Mouse (Mus musculus): ENCODE measurements around the gene Kif26a.

Gene Kif26a

DNA sequence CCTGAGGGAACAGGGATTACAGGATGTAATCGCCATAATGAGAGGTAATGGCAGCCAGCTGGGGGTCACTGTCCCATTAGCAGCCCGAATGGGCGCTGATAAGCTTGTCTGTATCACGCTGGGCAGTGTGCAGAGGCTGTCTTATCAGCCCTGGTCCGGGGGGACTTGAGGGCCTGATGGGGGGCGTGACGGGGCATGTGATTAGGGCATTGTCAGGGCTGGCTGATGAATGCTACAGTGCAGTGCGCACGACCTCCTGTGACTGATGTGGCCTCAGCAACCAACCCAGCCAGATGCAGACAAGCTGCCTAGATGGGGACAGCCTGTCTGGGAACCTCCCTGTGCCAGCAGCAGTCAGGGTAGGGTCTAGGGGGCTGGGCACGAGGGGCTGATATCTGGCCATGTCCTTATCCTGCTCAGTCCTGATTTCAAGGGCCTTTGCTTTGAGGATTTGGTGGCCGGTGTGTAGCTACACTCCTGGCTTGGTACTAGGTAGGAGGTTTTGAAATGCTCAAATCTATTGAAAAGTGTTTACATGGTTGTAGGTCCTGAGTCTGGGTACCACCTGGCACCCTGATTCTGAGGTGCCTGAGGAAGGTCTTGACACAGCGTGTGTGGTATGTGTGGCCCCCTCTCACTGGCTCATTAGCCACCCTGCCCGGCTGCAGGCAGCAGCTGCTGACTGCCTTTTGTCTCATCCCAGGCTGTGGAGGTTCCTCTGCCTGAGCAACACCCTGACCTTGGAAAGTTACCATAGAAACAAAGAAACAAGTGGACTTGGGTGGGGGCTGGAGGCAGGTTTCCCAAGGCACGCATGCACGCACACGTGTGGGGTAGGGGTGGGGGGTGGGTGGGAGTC is 18.2 kb downstream of the Kif26a start:
- in situ Hi-C loops (cut with MboI, MseI) = no loop called here

DNA sequence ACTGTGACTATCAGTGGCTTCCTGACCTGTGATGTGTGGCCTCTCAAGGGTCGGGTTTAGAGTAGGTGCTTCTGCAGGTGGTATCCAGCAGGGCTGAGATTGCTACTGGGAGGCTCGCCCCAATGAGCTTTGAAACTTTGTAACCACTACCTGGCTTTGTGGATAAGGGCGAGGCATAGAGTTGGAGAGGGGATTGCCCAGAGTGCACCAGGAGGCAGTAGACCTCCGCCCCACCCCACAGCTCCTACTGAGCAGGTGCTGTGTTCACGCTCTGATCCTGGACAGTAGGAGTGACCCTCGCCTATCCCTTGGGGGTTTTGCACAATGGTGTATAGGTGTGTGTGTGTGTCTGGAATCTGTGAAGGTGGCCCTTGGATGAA is 18.8 kb downstream of the Kif26a start:
- in situ Hi-C loops (cut with MboI, MseI) = no loop called here

DNA sequence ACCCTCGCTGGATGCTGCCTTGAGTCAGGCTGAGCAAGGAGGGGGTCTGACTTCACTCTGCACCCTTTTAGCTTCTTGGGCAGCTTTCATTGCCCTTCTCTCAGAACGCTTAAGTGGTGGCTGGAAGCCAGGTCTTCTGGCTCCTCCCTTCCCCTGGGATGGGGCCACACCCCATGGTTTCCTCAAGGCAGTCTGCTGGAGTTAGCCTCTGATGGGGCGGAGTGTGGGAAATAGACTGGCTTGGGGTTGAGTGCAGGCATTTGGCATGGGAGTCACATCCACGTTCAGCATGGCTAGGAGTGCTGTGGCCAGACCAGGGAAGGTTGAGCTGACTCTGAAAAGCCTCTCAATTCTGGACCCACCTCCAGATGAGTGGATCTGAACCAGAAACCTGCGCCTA is 23.2 kb downstream of the Kif26a start:
- in situ Hi-C loops (cut with MboI, MseI) = no loop called here

DNA sequence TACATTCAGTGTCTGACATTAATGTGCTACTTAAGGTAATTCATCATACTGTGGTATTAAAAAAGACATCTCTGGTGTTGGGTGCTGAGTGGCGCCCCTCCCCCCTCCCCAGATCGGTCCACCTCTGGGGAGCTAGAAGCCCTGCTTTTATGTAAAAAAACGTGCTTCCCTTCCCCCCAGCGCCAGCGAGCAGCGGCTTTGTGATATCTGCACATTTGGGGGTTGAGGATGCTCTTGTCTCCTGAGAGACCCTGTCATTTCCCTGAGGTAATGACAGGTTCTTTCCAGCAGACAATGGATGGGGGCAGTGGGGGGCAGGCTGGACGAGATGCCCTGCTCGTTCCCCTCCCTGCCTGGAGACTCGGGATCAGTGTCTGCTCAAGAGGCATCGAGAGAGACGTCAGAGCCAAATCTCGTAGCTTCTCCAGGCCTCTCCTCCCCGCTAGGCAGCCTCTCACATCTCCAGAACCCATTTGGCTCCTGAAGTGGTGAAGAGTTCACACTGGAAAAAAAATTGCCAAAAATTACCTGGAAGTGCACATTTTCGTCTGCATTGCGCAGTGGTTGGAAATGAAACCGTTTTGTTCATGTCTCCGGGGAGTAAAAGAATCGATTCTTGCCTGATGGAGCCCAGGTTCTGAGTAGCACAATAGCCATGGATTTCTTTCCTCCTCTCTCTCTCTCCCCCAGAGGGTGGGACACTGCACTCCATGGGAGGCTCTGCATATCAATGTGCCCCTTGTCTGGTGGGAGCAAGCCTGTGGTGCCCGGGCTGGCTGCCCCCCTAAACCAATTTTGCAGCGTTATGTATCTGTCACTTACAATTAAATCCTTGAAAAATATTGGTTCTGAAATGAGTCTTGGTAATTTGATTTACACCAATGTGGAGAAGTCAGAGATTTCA is 24.9 kb downstream of the Kif26a start:
- in situ Hi-C loops (cut with MboI, MseI) = no loop called here

DNA sequence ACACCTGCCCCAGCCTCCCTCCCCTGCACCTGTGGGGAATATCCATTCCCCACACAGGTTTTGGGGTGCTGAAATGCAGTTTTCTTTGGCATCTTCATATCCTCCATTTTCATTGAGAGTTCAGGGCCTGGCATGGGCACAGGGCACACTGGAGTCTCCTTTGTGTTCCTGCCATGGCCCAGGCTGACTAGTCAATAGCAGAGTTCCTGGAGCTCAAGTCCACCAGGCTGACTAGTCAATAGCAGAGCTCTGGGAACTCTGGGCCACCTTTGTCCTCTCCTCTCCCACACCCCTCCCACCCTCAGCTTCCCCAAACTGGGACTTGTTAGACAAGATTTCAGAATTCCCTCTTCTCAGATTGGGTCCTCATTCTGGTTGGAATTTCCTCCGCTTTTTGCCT is 25.6 kb downstream of the Kif26a start:
- in situ Hi-C loops (cut with MboI, MseI) = no loop called here

DNA sequence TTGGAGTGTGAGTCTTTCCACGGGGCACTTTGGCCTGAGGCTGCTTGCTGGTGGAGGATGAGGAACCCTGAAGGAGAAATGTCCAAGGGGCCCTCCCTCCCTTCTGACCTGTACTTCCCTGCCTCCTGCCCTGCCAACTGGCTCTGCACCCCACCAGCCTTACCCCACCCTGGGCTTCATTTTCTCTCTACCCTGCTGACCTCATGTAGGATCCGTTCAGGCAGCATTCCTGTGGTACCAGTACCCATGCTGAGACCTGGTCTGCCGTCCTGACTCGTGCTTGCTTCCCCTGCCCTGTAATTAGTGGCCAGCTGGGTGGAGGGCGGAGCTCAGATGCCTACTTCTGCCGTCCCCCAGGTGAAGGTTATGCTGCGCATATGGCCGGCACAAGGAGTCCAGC is 26.2 kb downstream of the Kif26a start:
- in situ Hi-C loops (cut with MboI, MseI) = no loop called here

DNA sequence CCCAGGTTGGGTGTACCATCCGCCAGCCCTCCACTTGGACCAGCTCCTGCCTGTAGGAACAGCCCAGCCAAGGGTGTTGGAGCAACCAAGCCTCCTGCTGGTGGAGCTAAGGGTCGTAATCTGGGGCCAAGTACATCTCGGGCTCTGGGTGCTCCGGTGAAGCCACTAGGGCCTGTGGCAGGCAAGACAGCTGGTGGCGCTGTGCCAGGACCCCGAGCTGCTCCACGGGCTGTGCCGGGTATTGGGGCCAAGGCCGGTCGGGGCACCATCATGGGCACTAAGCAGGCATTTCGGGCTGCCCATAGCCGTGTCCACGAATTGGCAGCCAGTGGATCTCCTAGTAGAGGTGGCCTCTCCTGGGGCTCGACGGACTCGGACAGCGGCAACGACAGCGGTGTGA is 31.7 kb downstream of the Kif26a start:
- in situ Hi-C loops (cut with MboI, MseI) = no loop called here

DNA sequence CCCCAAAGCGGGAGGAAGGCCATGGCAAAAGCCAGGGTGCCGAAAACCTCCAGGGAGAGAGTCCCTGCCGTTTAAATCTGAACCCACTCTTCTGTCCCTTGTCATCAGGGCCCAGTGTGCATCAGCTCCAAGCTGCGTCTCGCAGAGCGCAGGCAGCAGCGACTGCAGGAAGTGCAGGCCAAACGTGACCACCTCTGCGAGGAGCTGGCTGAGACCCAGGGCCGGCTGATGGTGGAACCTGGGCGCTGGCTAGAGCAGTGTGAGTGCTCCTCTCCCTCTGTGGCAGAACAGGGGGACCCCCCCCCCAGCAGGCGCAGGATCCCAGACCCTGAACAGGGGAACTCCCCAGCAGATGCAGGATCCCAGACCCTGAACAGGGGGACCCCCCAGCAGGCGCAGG is 33.7 kb downstream of the Kif26a start:
- in situ Hi-C loops (cut with MboI, MseI) = no loop called here

DNA sequence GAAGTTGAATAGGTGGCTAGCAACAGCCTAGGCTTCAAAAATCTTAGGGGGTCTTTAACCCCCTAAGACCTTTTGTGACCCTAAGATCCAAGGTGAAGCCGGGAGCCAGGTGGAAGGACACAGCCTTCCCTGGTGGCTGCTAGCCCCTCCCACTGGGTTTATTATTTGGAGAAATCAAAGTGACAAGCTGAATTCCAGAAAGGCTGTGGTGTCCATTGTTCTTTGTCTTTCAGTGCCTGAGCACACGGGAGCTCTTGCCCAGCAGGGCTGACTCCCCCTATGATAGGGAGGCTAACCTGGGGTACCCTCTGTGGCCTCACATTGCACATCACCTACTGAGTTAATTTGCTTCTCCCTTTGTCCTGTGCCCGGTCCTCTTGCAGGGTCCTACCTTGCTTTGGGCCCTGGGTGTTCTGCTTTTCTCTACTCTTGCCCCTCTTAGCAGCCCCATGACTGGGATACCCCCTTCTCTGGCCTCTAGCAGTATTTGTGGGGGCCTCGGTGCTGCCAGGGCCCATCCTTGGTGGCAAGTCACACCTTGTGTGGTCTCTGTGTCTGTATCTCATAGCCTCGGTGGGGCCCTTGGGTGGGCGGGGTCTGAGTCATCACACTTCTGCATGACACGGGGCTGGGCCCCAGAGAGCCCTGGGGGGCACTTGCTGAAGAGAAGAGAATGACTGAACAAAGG is 36.1 kb downstream of the Kif26a start:
- in situ Hi-C loops (cut with MboI, MseI) = no loop called here

DNA sequence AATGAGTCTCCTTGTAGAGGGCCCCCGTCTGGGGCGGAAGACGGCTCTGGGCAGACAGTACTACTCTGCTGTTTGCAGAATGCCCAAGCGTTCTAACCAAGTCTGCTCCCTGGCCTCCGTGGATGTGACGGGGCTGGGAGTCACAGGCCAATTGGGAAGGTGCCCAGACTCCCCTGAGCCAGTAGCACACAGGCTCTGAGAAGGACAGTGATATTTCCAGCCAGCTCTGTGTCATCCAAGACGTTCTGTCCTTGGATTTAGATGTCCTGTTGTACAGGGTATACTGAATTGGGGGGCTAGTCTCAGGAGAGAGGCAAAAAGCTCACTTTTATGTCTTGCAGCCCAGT is 36.6 kb downstream of the Kif26a start:
- in situ Hi-C loops (cut with MboI, MseI) = no loop called here

DNA sequence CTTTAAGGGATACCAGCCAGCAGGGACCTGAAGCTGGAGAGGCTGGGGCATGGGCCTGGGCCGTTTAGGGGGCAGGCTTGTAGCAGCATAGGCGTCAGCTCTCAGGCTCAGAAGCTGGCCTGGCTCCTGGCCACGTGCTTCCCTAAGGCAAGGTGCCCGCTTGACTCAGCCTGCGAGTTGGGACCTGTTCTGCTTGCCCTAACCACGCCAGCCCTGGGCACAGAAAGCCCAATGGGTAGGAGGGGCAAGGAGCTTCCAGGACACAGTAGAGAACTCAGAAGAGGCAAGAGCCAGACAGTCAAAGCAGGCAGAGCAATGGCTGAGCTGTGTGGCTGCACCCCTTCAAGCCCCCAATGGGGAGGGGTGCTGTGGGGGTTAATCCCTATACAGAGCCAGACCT is 37.7 kb downstream of the Kif26a start:
- in situ Hi-C loops (cut with MboI, MseI) = no loop called here

DNA sequence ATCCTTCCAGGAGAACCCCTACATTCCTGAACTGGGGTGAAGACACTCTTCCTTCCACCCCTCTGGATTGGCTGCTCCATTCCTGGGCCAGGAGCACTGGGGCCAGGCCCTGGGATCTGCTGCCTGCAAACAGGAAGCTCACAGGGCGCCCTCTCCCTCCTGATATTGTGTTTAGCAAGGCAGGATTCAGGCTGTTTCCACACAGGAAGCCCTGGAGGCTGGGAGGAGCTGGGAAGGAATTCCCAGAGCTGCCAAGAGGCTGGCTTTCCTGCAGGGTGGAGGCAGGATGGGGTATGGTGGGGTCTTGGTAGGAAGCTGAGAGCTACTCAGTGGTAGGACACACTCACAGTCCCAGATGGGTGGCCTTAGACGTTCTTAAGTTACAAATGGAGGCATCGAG is 38.4 kb downstream of the Kif26a start:
- in situ Hi-C loops (cut with MboI, MseI) = no loop called here

DNA sequence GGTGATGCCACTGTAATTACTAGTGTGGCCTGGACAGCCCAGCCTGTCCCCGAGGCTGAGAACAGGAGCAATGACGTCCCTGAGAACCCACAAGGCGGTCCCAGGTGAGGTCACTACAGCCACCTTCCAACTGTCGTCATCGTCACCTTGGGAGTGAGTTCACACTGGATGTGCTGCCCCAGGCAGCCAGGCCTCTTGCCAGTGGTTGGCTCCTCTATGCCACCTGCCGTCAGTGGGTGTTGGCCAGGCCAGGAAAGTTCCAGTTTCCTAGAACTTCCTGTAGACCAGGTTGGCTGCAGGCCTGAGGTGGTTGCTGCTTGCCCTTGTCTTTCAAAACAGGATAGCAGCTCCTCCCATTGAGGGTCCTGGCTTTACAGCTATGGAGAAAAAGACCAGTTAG is 40.9 kb downstream of the Kif26a start:
- in situ Hi-C loops (cut with MboI, MseI) = no loop called here

DNA sequence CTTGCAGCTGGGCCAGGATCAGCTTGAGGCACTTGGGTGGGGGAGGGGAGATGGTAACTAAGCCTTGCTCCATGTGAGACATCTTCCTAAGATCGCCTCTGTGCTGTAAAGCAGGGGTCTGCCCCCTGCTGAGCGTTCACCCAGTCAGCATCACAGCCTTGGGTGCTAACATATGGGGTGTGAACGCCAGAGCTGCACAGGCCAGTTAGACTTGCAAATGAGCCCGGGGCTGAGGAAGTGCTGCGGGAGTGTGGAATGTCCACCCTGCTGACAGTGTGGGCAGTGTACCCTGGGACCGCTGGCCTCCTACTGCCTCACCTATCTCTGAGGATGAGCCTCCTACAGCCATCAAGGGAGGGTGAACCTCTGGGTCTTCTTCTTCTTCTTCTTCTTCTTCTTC is 45.7 kb downstream of the Kif26a start:
- in situ Hi-C loops (cut with MboI, MseI) = no loop called here

DNA sequence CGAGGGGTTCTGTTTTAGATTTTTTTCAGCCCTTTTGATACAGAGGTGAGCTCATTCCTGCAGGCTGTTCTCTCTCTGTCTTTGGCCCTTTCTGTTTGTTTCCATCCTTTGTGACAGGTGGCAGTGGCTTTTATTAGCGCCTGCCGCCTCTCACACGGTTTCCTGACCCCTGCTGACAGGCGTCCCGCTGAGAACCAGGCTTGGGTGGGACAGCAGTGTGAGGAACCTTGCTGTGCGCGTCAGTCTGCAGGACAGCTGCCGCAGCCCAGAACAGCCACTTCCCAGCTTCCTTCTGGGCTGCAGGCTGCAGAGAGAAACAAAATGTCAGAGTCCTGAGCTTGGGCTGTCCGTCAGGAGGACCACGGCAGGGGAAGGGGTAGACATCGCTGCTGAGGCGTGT is 49.0 kb downstream of the Kif26a start:
- in situ Hi-C loops (cut with MboI, MseI) = no loop called here

DNA sequence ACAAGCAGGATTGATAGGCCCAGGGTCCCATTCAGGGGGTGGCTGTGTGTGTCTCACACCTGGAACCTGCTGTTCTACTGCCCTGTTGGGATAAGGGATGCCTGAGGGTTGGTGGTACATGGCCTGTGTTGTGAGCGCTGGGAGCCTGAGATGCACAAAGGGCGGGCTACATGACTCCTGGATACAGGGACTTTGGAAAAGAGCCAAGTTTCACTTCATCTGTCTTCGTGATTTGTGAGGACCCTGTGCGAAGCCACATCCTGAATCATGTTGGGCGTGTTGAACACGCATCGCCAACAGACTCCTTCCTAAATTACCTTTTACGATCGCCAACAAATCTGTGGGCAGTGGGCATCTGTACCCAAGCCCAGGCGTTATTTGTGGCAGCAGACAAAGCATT is 50.6 kb downstream of the Kif26a start:
- in situ Hi-C loops (cut with MboI, MseI) = no loop called here

DNA sequence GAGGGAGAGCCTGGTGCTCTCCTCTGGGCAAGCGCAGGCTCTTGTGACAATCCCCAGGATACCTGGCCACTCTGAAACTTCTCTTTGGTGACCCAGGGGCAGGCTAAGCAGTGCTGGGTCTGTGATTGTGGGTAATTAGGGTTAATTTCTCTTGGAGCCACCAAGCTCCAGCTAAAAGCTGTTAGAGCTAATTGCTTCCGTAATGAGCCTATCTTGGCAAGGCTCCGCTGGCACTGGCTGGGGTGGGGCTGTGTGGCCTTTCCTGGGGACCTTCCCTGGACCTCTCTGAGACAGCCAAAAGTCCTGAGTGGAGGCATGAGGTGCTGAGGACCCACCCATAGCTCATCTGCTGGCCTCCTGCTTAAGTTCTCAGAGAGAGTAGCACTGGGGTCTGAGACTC is 53.4 kb downstream of the Kif26a start:
- in situ Hi-C loops (cut with MboI, MseI) = no loop called here

DNA sequence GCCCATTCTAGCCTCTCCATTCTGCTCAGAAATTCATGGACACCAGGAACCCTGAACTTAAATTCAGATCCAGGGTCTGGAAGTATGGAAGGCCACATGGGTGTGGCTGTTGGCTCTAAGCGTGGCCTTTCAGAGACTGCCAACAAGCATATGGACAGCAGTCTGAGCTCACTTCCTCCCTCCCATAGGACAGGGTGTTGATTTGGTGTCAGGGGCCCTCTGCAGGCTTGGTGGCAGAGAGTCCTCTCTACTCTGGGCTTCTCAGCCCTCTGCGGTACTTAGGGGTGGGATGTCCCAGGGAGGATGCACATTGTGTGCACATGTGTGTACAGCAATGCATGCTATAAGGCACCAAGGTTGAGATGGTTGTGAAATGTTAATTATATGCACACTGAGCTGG is 54.0 kb downstream of the Kif26a start:
- in situ Hi-C loops (cut with MboI, MseI) = no loop called here

DNA sequence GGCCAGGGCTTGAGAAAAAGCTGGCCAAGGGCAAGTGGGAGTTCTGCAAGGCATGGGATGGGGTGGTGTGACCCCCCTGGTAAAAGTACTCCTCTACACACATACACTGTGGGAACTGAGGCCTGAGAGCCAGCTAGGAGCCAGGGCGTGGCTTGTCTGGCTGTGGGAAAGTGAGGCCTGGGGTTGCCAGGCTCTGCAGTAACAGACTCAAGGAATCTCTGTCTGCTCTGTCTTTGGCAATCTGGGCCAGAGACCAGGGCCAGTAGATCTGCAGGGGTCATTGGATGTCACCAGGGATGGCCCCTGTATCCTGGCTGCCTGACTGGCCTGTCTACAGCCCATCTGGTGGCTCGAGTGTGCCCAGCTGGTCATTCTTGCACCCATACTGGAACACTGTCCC is 61.2 kb downstream of the Kif26a start:
- in situ Hi-C loops (cut with MboI, MseI) = no loop called here

DNA sequence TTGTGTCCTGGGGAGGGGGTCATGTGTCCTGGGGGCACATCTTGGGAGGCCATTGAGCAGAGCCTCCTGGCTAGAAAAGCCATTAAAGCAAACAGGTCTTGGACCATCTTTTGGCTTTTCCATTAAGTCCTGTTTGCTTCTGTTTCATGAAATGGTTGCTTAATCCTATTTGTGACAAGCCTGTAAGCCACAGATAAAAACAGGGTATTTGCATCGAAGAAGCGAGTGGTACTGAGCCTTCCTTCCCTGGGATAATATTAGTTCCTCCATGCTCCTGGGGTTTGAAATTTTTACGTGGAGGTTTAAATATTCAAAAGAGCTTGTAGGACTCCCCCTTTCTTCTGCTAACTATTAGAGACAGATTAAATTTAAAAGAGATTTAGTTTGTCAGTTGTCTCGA is 61.7 kb downstream of the Kif26a start:
- in situ Hi-C loops (cut with MboI, MseI) = no loop called here

DNA sequence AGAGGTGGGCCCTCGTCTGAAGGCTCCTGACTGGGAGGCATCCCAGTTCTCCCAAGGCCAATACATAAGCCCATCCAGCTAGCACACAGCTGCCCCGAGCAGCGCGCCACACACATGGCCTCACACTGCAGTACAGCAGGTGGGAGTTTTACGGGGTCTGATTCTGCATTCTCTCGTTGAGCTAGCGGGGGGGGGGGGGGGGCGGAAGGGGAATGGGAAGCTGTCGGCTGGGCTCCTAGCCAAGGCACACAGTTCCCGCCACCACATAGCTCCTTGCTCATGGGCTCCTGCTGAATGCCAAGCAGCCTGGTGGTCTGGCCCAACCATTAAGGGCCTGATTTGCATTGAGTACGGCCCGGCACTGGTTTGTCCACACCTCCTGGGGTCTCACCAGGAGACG is 64.6 kb downstream of the Kif26a start:
- in situ Hi-C loops (cut with MboI, MseI) = no loop called here

DNA sequence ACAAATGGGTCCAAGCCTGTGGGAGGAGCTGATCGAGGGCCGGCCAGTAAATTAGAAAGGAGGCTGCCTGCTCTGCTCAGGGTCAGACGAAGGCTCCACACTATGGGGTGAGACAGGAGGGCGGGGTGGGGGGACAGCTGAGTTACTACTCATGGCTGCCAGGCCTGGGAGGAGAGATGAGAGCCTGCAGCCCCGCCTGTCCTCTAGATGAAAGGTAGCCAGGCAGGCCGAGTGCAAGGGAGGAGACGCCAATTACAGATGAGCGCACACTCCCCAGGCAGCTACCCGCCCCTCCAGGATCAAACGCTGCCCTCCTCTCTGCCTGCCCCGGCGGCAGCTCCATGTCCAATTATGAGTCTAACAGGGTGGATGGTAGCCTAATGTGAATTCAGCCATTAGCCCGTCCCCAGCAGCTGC is 68.4 kb downstream of the Kif26a start:
- in situ Hi-C loops (cut with MboI, MseI) = no loop called here

DNA sequence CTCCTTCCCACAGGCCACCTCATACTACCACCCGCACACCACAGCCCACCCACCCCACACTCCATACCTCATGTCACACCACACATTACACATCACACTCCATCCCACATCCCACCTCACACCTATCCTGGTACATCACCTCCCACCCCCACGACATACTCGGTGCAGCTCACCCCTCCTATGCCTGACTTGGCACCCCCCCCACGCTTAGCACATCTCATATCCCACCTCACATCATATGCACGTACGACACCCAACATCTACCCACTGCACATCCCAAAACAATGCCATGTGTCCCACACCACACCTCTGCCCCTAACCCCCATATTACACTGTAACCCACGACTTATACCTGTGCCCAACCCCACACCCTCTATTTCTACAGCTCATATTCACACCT is 69.5 kb downstream of the Kif26a start:
- in situ Hi-C loops (cut with MboI, MseI) = no loop called here
